In genomic region chr2:152412526-152413157, GRCm38 (mm10) we compare ENCODE assay signal across 9 mouse cellular contexts. TPM values are rescaled to one million over a fixed set of nuclear protein-coding genes. Genes with fewer than 3 reads are reported as not detected.
DNase-seq lines count a peak whose midpoint lies in the region; ATAC-seq and TF ChIP-seq lines count a peak whose summit lies in the region.
"Had no signal": no experiment of that assay in that cellular context is flagged by ENCODE, and none has a peak within 500 bp of the region (broad histone marks: within the 10 kb centered on the region; RNA-seq: fewer than 3 reads in every experiment).

No protein-coding gene starts in this region.

- H3K9me3 ChIP-seq in hindbrain, embryonic 15.5 days = no peaks in the 10 kb centered on the region
- H3K9me3 ChIP-seq in midbrain, embryonic 13.5 days = peaks cover 4% of the 10 kb centered on the region; the same call in 1 of the 2 replicates

- H3K27me3 ChIP-seq in hindbrain, embryonic 15.5 days = no peaks in the 10 kb centered on the region
- H3K27me3 ChIP-seq in midbrain, embryonic 13.5 days = no peaks in the 10 kb centered on the region

- no peak for ATAC-seq in hindbrain, embryonic 15.5 days (ENCODE audit: low FRiP score, low read depth)
- ATAC-seq in midbrain, embryonic 13.5 days = no peak
- ATAC-seq in monocyte, adult 5-6 weeks (replicated peaks; ENCODE audit: insufficient number of reproducible peaks, low FRiP score, low TSS enrichment, poor library complexity, severe bottlenecking) = no peak
- no peak for ATAC-seq in megakaryocyte-erythroid progenitor cell, adult 5-6 weeks (replicated peaks; ENCODE audit: low FRiP score, low TSS enrichment, poor library complexity, severe bottlenecking)

- no peak for TF ChIP-seq CTCF in cortical plate, adult 2 months (IDR thresholded peaks at IDR 0.05; ENCODE audit: extremely low read depth, insufficient read depth, low read length)

- H3K9ac ChIP-seq in hindbrain, embryonic 15.5 days = peak overlapping the region; percentile 94
- H3K9ac ChIP-seq in midbrain, embryonic 13.5 days (replicated peaks) = peak overlapping the region; percentile 95

- H3K36me3 ChIP-seq in hindbrain, embryonic 15.5 days = no peaks in the 10 kb centered on the region
- no peaks in the 10 kb centered on the region for H3K36me3 ChIP-seq in midbrain, embryonic 13.5 days

- H3K4me2 ChIP-seq in hindbrain, embryonic 15.5 days = peak overlapping the region; percentile 92
- H3K4me2 ChIP-seq in midbrain, embryonic 13.5 days (replicated peaks) = peak overlapping the region; percentile 97

- peaks cover 4% of the 10 kb centered on the region for H3K4me1 ChIP-seq in cortical plate, adult 2 months (ENCODE audit: control insufficient read depth, insufficient read depth, low read length)
- H3K4me1 ChIP-seq in hindbrain, embryonic 15.5 days (replicated peaks) = peaks cover 47% of the 10 kb centered on the region
- H3K4me1 ChIP-seq in midbrain, embryonic 13.5 days (replicated peaks) = peaks cover 46% of the 10 kb centered on the region

- WGBS in hindbrain, embryonic 15.5 days = 4% methylated on average over 15 of the region's 15 CpGs
- 2% methylated on average over 15 of the region's 15 CpGs for WGBS in midbrain, embryonic 13.5 days

- peak; percentile 87 for DNase-seq in heart, adult 11 months
- DNase-seq in heart, adult 8-10 months (ENCODE audit: low spot score) = no peak
- DNase-seq in testis, postnatal 10 days (ENCODE audit: low spot score) = no peak

- TF ChIP-seq POLR2A in cortical plate, adult 2 months (IDR thresholded peaks at IDR 0.05; ENCODE audit: extremely low read depth, insufficient read depth, low read length) = no peak

- H3K27ac ChIP-seq in cortical plate, adult 2 months (ENCODE audit: insufficient read depth, low read length) = no peak overlapping the region
- H3K27ac ChIP-seq in hindbrain, embryonic 15.5 days (replicated peaks) = peak overlapping the region; percentile 98
- peak overlapping the region; percentile 97 for H3K27ac ChIP-seq in midbrain, embryonic 13.5 days

- H3K4me3 ChIP-seq in cortical plate, adult 2 months (ENCODE audit: insufficient read depth, low read length) = peak overlapping the region; percentile 19
- peak overlapping the region; percentile 96 for H3K4me3 ChIP-seq in hindbrain, embryonic 15.5 days
- H3K4me3 ChIP-seq in midbrain, embryonic 13.5 days (replicated peaks) = peak overlapping the region; percentile 76

RNA-seq across cellular contexts. Expression of gene Zcchc3, which starts 2.2 kb away (rescaled TPM):
- 1 to 10 TPM; 5.8 to 7.6 (median 6.4) TPM for total RNA-seq in heart, adult 8-10 months (2022)
- 6.5 and 7.1 TPM in 2 replicates for polyA plus RNA-seq in cortical plate, adult 2 months (2012; rRNA removed)
- 18.6 TPM in 2 replicates for polyA plus RNA-seq in hindbrain, embryonic 15.5 days (2015; fragmentation: Nextera tagmentation; extraction: Ambion mirVana)
- polyA plus RNA-seq in midbrain, embryonic 13.5 days (2015; fragmentation: Nextera tagmentation; extraction: Ambion mirVana) = 21.4 and 26.4 TPM in 2 replicates
- total RNA-seq in monocyte, adult 5-6 weeks (2017) = 0.10 to 0.75 TPM in 2 of 3 replicates, not detected in the other
- 10.1 and 11.2 TPM in 2 replicates for total RNA-seq in megakaryocyte-erythroid progenitor cell, adult 5-6 weeks (2014; fragmentation: Nextera tagmentation)
- 6.6 and 7.8 TPM in 2 replicates for total RNA-seq in megakaryocyte-erythroid progenitor cell, adult 5-6 weeks (2017)

RNA-seq across cellular contexts. Expression of gene 6820408C15Rik, which starts 2.7 kb away (rescaled TPM):
- 1 to 10 TPM; 1.5 to 2.9 (median 2.3) TPM for total RNA-seq in heart, adult 8-10 months (2022)
- 2.8 and 3.7 TPM in 2 replicates for polyA plus RNA-seq in cortical plate, adult 2 months (2012; rRNA removed)
- polyA plus RNA-seq in hindbrain, embryonic 15.5 days (2015; fragmentation: Nextera tagmentation; extraction: Ambion mirVana) = 2.2 and 2.3 TPM in 2 replicates
- polyA plus RNA-seq in midbrain, embryonic 13.5 days (2015; fragmentation: Nextera tagmentation; extraction: Ambion mirVana) = 0.39 and 1.7 TPM in 2 replicates
- not detected in 3 replicates for total RNA-seq in monocyte, adult 5-6 weeks (2017)
- total RNA-seq in megakaryocyte-erythroid progenitor cell, adult 5-6 weeks (2014; fragmentation: Nextera tagmentation) = not detected in 2 replicates
- not detected in 2 replicates for total RNA-seq in megakaryocyte-erythroid progenitor cell, adult 5-6 weeks (2017)
- total RNA-seq: common myeloid progenitor, adult 5-6 weeks had no signal

RNA-seq across cellular contexts. Expression of gene Sox12, which starts 14.8 kb away (rescaled TPM):
- total RNA-seq in heart, adult 8-10 months (2022) = 1 to 10 TPM; 5.5 to 8.5 (median 7.0) TPM
- 17.0 and 18.6 TPM in 2 replicates for polyA plus RNA-seq in cortical plate, adult 2 months (2012; rRNA removed)
- 13.8 and 14.9 TPM in 2 replicates for polyA plus RNA-seq in hindbrain, embryonic 15.5 days (2015; fragmentation: Nextera tagmentation; extraction: Ambion mirVana)
- polyA plus RNA-seq in midbrain, embryonic 13.5 days (2015; fragmentation: Nextera tagmentation; extraction: Ambion mirVana) = 18.2 and 18.5 TPM in 2 replicates
- total RNA-seq in monocyte, adult 5-6 weeks (2017) = 0.10 to 0.43 TPM in 2 of 3 replicates, not detected in the other
- 22.9 and 25.1 TPM in 2 replicates for total RNA-seq in megakaryocyte-erythroid progenitor cell, adult 5-6 weeks (2014; fragmentation: Nextera tagmentation)
- 2.4 and 7.7 TPM in 2 replicates for total RNA-seq in megakaryocyte-erythroid progenitor cell, adult 5-6 weeks (2017)

RNA-seq across cellular contexts. Expression of gene Nrsn2, which starts 36.2 kb away (rescaled TPM):
- not detected for total RNA-seq in heart, adult 8-10 months (2022)
- polyA plus RNA-seq in cortical plate, adult 2 months (2012; rRNA removed) = 72.3 and 81.3 TPM in 2 replicates
- polyA plus RNA-seq in hindbrain, embryonic 15.5 days (2015; fragmentation: Nextera tagmentation; extraction: Ambion mirVana) = 50.6 and 60.3 TPM in 2 replicates
- 26.8 and 28.5 TPM in 2 replicates for polyA plus RNA-seq in midbrain, embryonic 13.5 days (2015; fragmentation: Nextera tagmentation; extraction: Ambion mirVana)
- total RNA-seq in monocyte, adult 5-6 weeks (2017) = not detected in 3 replicates
- not detected in 2 replicates for total RNA-seq in megakaryocyte-erythroid progenitor cell, adult 5-6 weeks (2014; fragmentation: Nextera tagmentation)
- total RNA-seq in megakaryocyte-erythroid progenitor cell, adult 5-6 weeks (2017) = not detected in 2 replicates
- total RNA-seq: common myeloid progenitor, adult 5-6 weeks had no signal

RNA-seq across cellular contexts. Expression of gene Defb23, which starts 51.8 kb away (rescaled TPM):
- total RNA-seq in heart, adult 8-10 months (2022) = not detected
- polyA plus RNA-seq in cortical plate, adult 2 months (2012; rRNA removed) = not detected in 2 replicates
- polyA plus RNA-seq in hindbrain, embryonic 15.5 days (2015; fragmentation: Nextera tagmentation; extraction: Ambion mirVana) = not detected in 2 replicates
- not detected in 2 replicates for polyA plus RNA-seq in midbrain, embryonic 13.5 days (2015; fragmentation: Nextera tagmentation; extraction: Ambion mirVana)
- not detected in 3 replicates for total RNA-seq in monocyte, adult 5-6 weeks (2017)
- not detected in 2 replicates for total RNA-seq in megakaryocyte-erythroid progenitor cell, adult 5-6 weeks (2014; fragmentation: Nextera tagmentation)
- not detected in 2 replicates for total RNA-seq in megakaryocyte-erythroid progenitor cell, adult 5-6 weeks (2017)
- total RNA-seq: common myeloid progenitor, adult 5-6 weeks had no signal

Comparison
In these comparisons a context has a peak if more than half of its experiments do, and no peak if none do; other contexts are left out.
1. H3K4me3 ChIP-seq: peak in every context shown above with its lines; median percentile 96 in hindbrain, embryonic 15.5 days; 76 in midbrain, embryonic 13.5 days; 19 in cortical plate, adult 2 months.